Mouse (Mus musculus) hindbrain, embryonic 16.5 days (tissue): ENCODE data around the gene Azin2. TPM values are rescaled to one million over a fixed set of nuclear protein-coding genes. Genes with fewer than 3 reads are reported as not detected.

Experiments
- ATAC-seq: fragments of 200-750 bp; cut with Nextera tagmentation; 2 replicates; pipeline ENCODE4 v1.8.0; 2017; ENCODE audit warnings: moderate TSS enrichment, moderate library complexity
- H3K27ac ChIP-seq: fragments of 300-500 bp; sonication (generic); 2 replicates; pipeline ENCODE4 v1.5.1; 2014; ENCODE audit warnings: low read depth, mild to moderate bottlenecking, control low read depth, low read length, moderate library complexity
- H3K27me3 ChIP-seq: fragments of 300-500 bp; sonication (generic); replicated peaks from 2 replicates; pipeline ENCODE4 v1.6.1; 2014; ENCODE audit warnings: low read length; ENCODE audit not compliant: control insufficient read depth, insufficient read depth
- H3K36me3 ChIP-seq: fragments of 300-500 bp; sonication (generic); 2 replicates; pipeline ENCODE4 v1.6.1; 2014; ENCODE audit warnings: mild to moderate bottlenecking, low read length, moderate library complexity, mixed read lengths; ENCODE audit not compliant: control insufficient read depth, insufficient read depth
- H3K4me1 ChIP-seq: fragments of 300-500 bp; sonication (generic); 2 replicates; pipeline ENCODE4 v1.6.1; 2014; ENCODE audit warnings: low read depth, low read length; ENCODE audit not compliant: control insufficient read depth, insufficient read depth
- H3K4me2 ChIP-seq: fragments of 300-500 bp; sonication (generic); 2 replicates; pipeline ENCODE4 v1.6.1; 2014; ENCODE audit warnings: mild to moderate bottlenecking, low read length, control low read depth, moderate library complexity
- H3K4me3 ChIP-seq: fragments of 300-500 bp; sonication (generic); 2 replicates; pipeline ENCODE4 v1.5.1; 2014; ENCODE audit warnings: mild to moderate bottlenecking, low read length, control low read depth, moderate library complexity
- H3K9ac ChIP-seq: fragments of 300-500 bp; sonication (generic); 2 replicates; pipeline ENCODE4 v1.6.1; 2014; ENCODE audit warnings: low read depth, mild to moderate bottlenecking, control low read depth, low read length, moderate library complexity
- H3K9me3 ChIP-seq: fragments of 300-500 bp; sonication (generic); 2 replicates; pipeline ENCODE4 v1.6.1; 2014; ENCODE audit warnings: mild to moderate bottlenecking, low read length, moderate library complexity; ENCODE audit not compliant: control insufficient read depth
- WGBS: fragments of 180-500 bp; shearing (Covaris S2); extraction: QIAGEN DNeasy Blood & Tissue Kit; methylation state at CpG from one replicate; pipeline ENCODE4 v1.1.7; 2014; 5-methylcytosine and 5-hydroxymethylcytosine counted together
- polyA plus RNA-seq: library from polyadenylated mRNA; unstranded; fragments of >200 nt; fragmentation: Nextera tagmentation; extraction: Ambion mirVana; gene quantifications from 2 replicates; pipeline ENCODE4 v1.2.1, GENCODE M21; 2015

Azin2 gene
- polyA plus RNA-seq, 1 experiment from 2014 or later: 23.3 TPM

DNA sequence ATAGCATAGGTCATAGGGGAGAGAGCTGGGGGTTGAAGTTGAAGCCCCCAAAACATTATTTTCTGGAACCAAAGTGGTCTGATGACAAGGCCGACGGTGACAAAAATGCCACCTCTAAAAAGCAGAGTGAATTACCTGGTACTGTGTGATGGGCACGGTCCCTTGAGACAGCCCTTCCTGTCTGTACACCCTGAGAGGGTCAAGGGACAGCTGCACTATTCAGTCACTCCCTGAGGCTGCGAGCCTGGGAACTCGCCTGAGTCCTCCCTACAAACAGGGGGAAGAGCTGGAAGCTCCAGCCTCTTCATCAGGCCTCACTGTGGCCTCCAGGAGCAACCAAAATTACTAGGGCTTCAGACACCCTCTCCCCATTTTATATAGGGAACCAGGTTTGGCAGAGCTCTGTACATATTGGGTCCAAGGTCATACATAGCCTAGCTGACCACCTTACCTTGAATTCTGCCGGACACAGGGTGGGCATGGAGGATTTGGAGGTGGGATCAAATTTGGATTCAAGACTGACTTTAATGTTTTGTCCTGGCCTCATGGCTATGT lies 73.7 kb downstream of the Azin2 start:
- ATAC-seq: no peak
- H3K36me3 ChIP-seq: peaks cover 5% of the 10 kb centered on the region; the same call in 1 of the 2 replicates
- H3K9me3 ChIP-seq: no peaks in the 10 kb centered on the region
- no peak overlapping the region for H3K4me3 ChIP-seq
- H3K4me2 ChIP-seq: no peak overlapping the region
- H3K4me1 ChIP-seq: peaks cover 53% of the 10 kb centered on the region
- H3K27me3 ChIP-seq: no peaks in the 10 kb centered on the region
- H3K27ac ChIP-seq: no peak overlapping the region
- 89% methylated on average over 6 of the region's 6 CpGs for WGBS
- H3K9ac ChIP-seq: peak overlapping the region; percentile 5; the same call in 1 of the 2 replicates

DNA sequence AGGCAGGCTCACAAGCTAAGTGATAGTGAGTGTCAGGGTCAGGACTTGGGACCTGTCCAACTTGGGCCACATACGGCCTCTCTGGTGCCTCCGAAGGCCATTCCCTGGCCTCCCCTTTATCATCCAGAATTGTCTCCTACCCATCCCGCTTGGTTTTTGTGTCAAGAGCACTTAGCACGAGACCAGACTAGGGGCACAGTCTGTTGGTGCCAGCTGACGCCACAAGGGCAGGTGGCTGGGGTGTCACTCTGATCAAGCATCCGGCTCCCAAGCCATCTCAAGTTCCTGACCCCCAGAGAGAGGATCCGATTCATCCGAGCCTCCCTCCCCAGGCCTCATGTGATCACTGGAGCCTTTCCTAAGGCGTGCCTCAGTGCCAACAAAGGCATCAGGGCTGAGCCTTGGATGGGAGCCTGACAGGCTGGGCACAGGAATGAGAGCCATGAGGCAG lies 74.6 kb downstream of the Azin2 start:
- Histone ChIP-seq H3K27ac (peak overlapping the region; percentile 57), H3K4me2 (peak overlapping the region; percentile 33), H3K9ac (peak overlapping the region; percentile 28), H3K36me3 (peaks cover 5% of the 10 kb centered on the region; the same call in 1 of the 2 replicates), H3K9me3 (no peaks in the 10 kb centered on the region), H3K4me1 (peaks cover 53% of the 10 kb centered on the region), H3K4me3 (no peak overlapping the region), H3K27me3 (no peaks in the 10 kb centered on the region)
- WGBS: 35% methylated on average over 9 of the region's 9 CpGs
- peak; percentile 32; the same call in 1 of the 2 replicates for ATAC-seq

DNA sequence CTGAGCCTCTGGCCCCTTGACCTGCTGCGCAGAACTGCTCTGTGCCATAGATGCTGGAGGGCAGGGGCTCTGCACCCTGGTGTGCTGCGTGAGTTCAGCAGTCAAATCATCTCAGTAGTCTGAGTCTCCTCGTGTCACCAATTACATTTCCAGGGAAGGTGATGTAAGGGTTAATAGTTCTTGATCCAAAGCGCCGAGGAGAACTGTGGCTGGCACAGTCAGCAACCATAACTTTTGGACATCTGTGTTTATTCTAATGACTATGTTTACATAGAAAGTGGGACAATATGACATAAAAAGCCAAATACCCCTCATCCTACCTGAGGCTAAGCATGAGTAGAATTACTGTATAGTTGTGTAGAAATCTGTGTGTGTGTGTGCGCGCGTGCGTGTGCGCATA lies 75.2 kb downstream of the Azin2 start:
- H3K4me1 ChIP-seq: peaks cover 50% of the 10 kb centered on the region
- H3K9ac ChIP-seq: peak overlapping the region; percentile 42; the same call in 1 of the 2 replicates
- no peaks in the 10 kb centered on the region for H3K9me3 ChIP-seq
- peaks cover 5% of the 10 kb centered on the region; the same call in 1 of the 2 replicates for H3K36me3 ChIP-seq
- 66% methylated on average over 10 of the region's 10 CpGs for WGBS
- H3K4me2 ChIP-seq: peak overlapping the region; percentile 41
- no peaks in the 10 kb centered on the region for H3K27me3 ChIP-seq
- H3K27ac ChIP-seq: peak overlapping the region; percentile 57; the same call in 1 of the 2 replicates
- H3K4me3 ChIP-seq: no peak overlapping the region
- no peak for ATAC-seq

DNA sequence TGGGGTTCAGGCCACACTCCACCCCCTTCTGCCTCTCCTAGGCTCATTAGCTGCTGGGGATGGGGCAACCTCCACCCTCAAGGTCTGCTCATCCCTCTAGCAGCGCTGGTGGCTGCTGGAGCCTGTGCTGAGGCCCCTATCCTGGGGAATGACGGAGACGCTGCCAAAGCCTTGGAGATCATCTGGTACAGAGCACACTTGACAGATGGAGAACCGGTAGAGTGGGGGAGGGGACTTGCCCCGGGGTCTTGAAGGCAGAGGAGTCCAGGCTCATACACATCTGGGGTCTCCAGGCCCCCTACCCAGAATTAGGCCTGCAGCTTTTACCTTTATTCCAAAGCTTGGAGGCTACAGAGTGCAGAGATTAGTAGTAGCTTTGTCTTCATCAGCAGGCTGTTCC lies 75.7 kb downstream of the Azin2 start:
- H3K4me3 ChIP-seq: no peak overlapping the region
- ATAC-seq: no peak
- H3K27ac ChIP-seq: peak overlapping the region; percentile 32; the same call in 1 of the 2 replicates
- H3K4me2 ChIP-seq: peak overlapping the region; percentile 41
- WGBS: 33% methylated on average over 5 of the region's 5 CpGs
- peak overlapping the region; percentile 42; the same call in 1 of the 2 replicates for H3K9ac ChIP-seq
- no peaks in the 10 kb centered on the region for H3K9me3 ChIP-seq
- peaks cover 5% of the 10 kb centered on the region; the same call in 1 of the 2 replicates for H3K36me3 ChIP-seq
- H3K27me3 ChIP-seq: no peaks in the 10 kb centered on the region
- H3K4me1 ChIP-seq: peaks cover 49% of the 10 kb centered on the region

DNA sequence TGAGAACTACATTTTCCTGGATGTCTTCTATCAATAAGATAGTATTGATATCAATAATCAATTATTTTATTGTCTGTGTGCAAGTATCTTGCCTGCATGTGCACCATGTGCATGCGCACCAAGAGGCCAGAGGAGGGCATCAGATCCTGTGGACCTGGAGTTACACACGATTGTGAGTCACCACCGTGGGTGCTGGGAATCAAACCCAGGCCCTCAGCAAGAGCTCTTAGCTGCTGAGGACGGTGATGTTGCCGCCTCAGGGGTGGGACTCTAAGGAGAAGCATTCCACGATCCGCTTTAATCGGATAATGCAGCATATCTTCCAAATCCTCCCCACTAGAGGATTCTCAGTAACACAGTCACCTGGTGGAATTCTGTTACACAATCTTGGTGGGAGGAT lies 76.7 kb downstream of the Azin2 start:
- Histone ChIP-seq H3K27ac (no peak overlapping the region; the same call in 1 of the 2 replicates), H3K27me3 (no peaks in the 10 kb centered on the region), H3K9me3 (no peaks in the 10 kb centered on the region), H3K9ac (no peak overlapping the region), H3K4me2 (peak overlapping the region; percentile 93), H3K4me3 (no peak overlapping the region), H3K4me1 (peaks cover 39% of the 10 kb centered on the region), H3K36me3 (peaks cover 5% of the 10 kb centered on the region; the same call in 1 of the 2 replicates)
- WGBS: 98% methylated on average over 8 of the region's 8 CpGs
- ATAC-seq: no peak

DNA sequence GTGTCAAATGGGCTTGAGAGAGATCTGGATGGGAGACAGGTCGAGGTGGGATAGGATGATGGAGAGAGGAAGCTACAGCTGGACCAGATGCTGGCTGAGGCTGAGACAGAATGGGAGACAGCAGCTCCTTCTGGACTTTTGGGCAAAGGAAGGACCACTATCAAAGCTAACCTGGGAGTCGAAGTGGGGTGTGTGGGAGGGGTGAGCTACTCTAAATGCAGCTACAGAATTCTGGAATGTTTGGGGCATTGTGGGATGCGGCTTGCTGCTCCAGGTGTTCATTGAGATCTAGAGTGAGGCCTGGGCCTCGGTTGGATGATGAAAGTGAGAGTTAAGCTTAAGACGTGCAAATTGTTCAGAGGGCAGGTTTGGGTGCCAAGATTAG lies 77.5 kb downstream of the Azin2 start:
- ATAC-seq: 0 out of 2 replicates have a peak, but pooled peaks have one; percentile 10
- peak overlapping the region; percentile 85; the same call in 1 of the 2 replicates for H3K27ac ChIP-seq
- H3K9me3 ChIP-seq: no peaks in the 10 kb centered on the region
- peaks cover 4% of the 10 kb centered on the region; the same call in 1 of the 2 replicates for H3K36me3 ChIP-seq
- no peaks in the 10 kb centered on the region for H3K27me3 ChIP-seq
- peak overlapping the region; percentile 93 for H3K4me2 ChIP-seq
- peak overlapping the region; percentile 87 for H3K4me3 ChIP-seq
- peaks cover 37% of the 10 kb centered on the region for H3K4me1 ChIP-seq
- peak overlapping the region; percentile 89 for H3K9ac ChIP-seq
- 47% methylated on average over 5 of the region's 5 CpGs for WGBS

DNA sequence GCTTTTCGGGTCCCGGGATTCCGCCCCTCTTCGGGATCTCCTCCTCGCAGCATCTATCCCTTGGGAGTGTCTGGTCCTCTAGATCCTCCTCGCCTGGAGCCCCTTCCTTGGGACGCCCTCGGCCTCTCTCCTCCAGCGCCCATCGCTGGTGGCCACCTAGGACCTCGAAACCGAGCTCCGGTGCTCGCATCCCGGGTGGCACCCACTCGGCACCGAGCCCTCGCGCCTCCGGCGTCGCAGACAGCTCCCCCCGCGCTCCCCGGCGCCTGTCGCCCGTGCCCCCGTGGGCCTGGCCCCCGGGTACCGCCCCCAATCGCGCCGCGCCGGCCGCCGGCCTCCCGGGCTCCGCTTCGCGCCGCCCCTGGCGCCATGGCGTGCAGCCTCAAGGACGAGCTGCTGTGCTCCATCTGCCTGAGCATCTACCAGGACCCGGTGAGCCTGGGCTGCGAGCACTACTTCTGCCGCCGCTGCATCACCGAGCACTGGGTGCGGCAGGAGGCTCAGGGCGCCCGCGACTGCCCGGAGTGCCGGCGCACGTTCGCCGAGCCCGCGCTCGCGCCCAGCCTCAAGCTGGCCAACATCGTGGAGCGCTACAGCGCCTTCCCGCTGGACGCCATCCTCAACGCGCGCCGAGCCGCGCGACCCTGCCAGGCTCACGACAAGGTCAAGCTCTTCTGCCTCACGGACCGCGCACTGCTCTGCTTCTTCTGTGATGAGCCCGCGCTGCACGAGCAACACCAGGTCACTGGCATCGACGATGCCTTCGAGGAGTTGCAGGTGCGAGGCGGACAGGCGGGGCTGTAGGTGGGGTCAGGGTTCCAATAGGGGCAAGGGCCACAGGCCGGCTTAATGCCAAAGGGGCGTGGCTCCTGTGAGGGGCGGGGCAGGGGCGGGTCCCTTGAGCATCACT lies 78.2 kb downstream of the Azin2 start:
- ATAC-seq: peak; percentile 60
- H3K27me3 ChIP-seq: no peaks in the 10 kb centered on the region
- H3K27ac ChIP-seq: peak overlapping the region; percentile 85
- WGBS: under 1% methylated on average over 87 of the region's 94 CpGs
- H3K9me3 ChIP-seq: no peaks in the 10 kb centered on the region
- H3K4me1 ChIP-seq: peaks cover 40% of the 10 kb centered on the region
- H3K4me2 ChIP-seq: peak overlapping the region; percentile 93
- H3K4me3 ChIP-seq: peak overlapping the region; percentile 87
- H3K9ac ChIP-seq: peak overlapping the region; percentile 89
- peaks cover 3% of the 10 kb centered on the region; the same call in 1 of the 2 replicates for H3K36me3 ChIP-seq

DNA sequence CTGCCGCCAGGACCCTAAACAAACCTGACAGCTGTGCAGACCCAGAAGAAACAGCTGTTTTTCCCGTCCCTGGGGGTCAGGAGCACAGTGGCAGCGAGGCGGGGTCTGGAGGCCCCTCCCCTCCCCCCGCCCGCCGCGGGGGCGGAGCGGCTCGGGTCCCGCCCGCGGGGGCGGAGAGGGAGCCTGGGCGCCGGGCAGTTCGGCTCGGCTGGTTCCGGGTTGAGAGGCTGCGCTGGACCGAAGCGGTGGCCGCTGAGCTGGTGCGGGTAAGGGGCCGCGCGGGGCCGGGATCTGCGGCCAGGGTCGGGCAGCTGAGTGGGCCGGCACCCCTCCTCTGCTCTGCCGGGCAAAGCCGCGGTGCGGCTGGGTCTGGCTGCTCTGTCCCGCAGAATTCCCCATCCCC lies 78.9 kb downstream of the Azin2 start, which contains the start of gene Trim62:
Gene Trim62 (plus strand): TSS at position 202 of the 403 bp plus-strand sequence.
- Histone ChIP-seq H3K4me3 (peak within 1 kb of the TSS; percentile 87), H3K9ac (peak within 1 kb of the TSS; percentile 89), H3K4me1 (peaks cover 41% of the 10 kb centered on the region), H3K27me3 (no peaks in the 10 kb centered on the region), H3K36me3 (peaks cover 3% of the 10 kb centered on the region; the same call in 1 of the 2 replicates), H3K27ac (peak within 1 kb of the TSS; percentile 85), H3K9me3 (no peaks in the 10 kb centered on the region), H3K4me2 (peak within 1 kb of the TSS; percentile 93)
- ATAC-seq: peak; percentile 72
- WGBS: 0% methylated on average over 21 of the region's 37 CpGs
